In the genomic region with DNA sequence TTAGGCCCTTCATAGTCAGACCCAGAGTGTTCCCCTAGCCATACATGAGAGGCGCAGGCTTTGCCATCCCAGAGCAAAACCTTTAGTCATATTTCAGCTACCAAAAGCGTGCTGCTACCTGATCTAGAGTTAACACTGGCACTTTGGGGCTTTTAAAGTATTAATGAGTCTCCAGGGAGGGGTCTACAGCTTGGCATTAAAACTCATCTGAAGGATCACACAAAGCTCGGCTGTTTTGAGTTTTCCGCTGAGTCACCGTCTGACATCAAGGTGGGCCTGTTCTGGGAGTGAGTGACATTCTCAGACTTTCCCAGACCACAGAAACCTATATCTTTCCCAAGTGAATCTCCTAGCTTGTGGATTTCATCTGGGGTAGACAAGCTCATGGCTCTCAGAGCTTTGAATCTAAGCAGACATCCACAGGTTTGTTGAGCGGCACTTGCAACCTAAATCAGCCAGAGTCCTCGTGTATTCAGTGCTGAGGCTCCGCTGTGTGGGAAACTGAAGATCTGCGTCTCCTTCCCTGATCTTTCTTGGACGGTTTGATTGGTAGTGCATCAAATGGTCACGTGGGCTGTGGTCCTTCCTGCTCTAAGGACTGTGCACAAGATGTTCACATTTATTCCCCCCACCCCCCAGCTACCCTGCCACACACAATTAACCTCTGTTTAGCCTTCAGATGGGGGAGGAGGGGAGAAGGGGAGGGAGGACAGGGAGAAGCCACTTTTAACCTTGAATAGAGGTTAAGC, we compare ENCODE assay signal across 10 mouse cellular contexts. TPM values are rescaled to one million over a fixed set of nuclear protein-coding genes. Genes with fewer than 3 reads are reported as not detected.
DNase-seq lines count a peak whose midpoint lies in the region; ATAC-seq lines count a peak whose summit lies in the region.
"Had no signal": no experiment of that assay in that cellular context is flagged by ENCODE, and none has a peak within 500 bp of the region (broad histone marks: within the 10 kb centered on the region; RNA-seq: fewer than 3 reads in every experiment).

No protein-coding gene starts in this region.

- WGBS in heart, embryonic 13.5 days, result 54% methylated on average over 11 of the region's 11 CpGs
- WGBS in heart, embryonic 15.5 days, result 64% methylated on average over 11 of the region's 11 CpGs
- WGBS in midbrain, embryonic 14.5 days, result 39% methylated on average over 11 of the region's 11 CpGs

- H3K27ac ChIP-seq in heart, embryonic 13.5 days (replicated peaks), result peak overlapping the region; percentile 78
- peak overlapping the region; percentile 51 for H3K27ac ChIP-seq in heart, embryonic 15.5 days
- H3K27ac ChIP-seq in midbrain, embryonic 14.5 days (replicated peaks; ENCODE audit: low read depth, low read length), result peak overlapping the region; percentile 74

- no peak overlapping the region for H3K4me3 ChIP-seq in heart, embryonic 13.5 days
- no peak overlapping the region for H3K4me3 ChIP-seq in heart, embryonic 15.5 days
- peak overlapping the region; percentile 21; the same call in 1 of the 2 replicates for H3K4me3 ChIP-seq in midbrain, embryonic 14.5 days (replicated peaks; ENCODE audit: low read depth, low read length)

- ATAC-seq in heart, embryonic 13.5 days (ENCODE audit: extremely low read depth, insufficient number of reproducible peaks, low FRiP score, low TSS enrichment), result no peak
- no peak for ATAC-seq in heart, embryonic 15.5 days (replicated peaks; ENCODE audit: insufficient number of reproducible peaks, insufficient read depth, low FRiP score, low read depth)
- ATAC-seq in midbrain, embryonic 14.5 days (ENCODE audit: low FRiP score, low TSS enrichment), result peak; percentile 47; the same call in 1 of the 2 replicates
- ATAC-seq: Patski had no signal

- peaks cover 65% of the 10 kb centered on the region for H3K4me1 ChIP-seq in heart, embryonic 13.5 days
- H3K4me1 ChIP-seq in heart, embryonic 15.5 days (replicated peaks), result peaks cover 40% of the 10 kb centered on the region
- peaks cover 49% of the 10 kb centered on the region for H3K4me1 ChIP-seq in midbrain, embryonic 14.5 days (ENCODE audit: control insufficient read depth, insufficient read depth, low read length)

- DNase-seq in heart, postnatal 4 days, result no peak
- DNase-seq in ZHBTc4 (ENCODE audit: low read depth, low spot score), result peak; percentile 71
- peak; percentile 69 for DNase-seq in midbrain, embryonic 14.5 days
- DNase-seq in Muller cell, postnatal 12 days (ENCODE audit: inconsistent ontology term), result no peak
- DNase-seq in kidney, adult 18-20 months, result no peak
- no peak for DNase-seq in lung, adult 18-20 months

- peak overlapping the region; percentile 30 for H3K9ac ChIP-seq in heart, embryonic 13.5 days
- H3K9ac ChIP-seq in heart, embryonic 15.5 days, result no peak overlapping the region
- H3K9ac ChIP-seq in midbrain, embryonic 14.5 days (replicated peaks; ENCODE audit: low read length), result 0 out of 2 replicates have a peak overlapping the region, but pooled peaks have one; percentile 32

- H3K27me3 ChIP-seq in heart, embryonic 13.5 days (replicated peaks), result no peaks in the 10 kb centered on the region
- no peaks in the 10 kb centered on the region for H3K27me3 ChIP-seq in heart, embryonic 15.5 days
- H3K27me3 ChIP-seq in midbrain, embryonic 14.5 days (ENCODE audit: control insufficient read depth, insufficient read depth, low read length), result peaks cover 7% of the 10 kb centered on the region; the same call in 1 of the 2 replicates
- H3K27me3 ChIP-seq: Patski had no signal

- no peaks in the 10 kb centered on the region for H3K9me3 ChIP-seq in heart, embryonic 13.5 days
- H3K9me3 ChIP-seq in heart, embryonic 15.5 days (replicated peaks), result no peaks in the 10 kb centered on the region
- H3K9me3 ChIP-seq in midbrain, embryonic 14.5 days (ENCODE audit: control insufficient read depth, low read length), result no peaks in the 10 kb centered on the region

- H3K4me2 ChIP-seq in heart, embryonic 13.5 days, result peak overlapping the region; percentile 59
- H3K4me2 ChIP-seq in heart, embryonic 15.5 days, result peak overlapping the region; percentile 26
- H3K4me2 ChIP-seq in midbrain, embryonic 14.5 days (ENCODE audit: low read length), result peak overlapping the region; percentile 53

- no peaks in the 10 kb centered on the region for H3K36me3 ChIP-seq in heart, embryonic 13.5 days
- H3K36me3 ChIP-seq in heart, embryonic 15.5 days, result no peaks in the 10 kb centered on the region
- H3K36me3 ChIP-seq in midbrain, embryonic 14.5 days (ENCODE audit: control insufficient read depth, insufficient read depth, low read length), result no peaks in the 10 kb centered on the region

RNA-seq across cellular contexts. Expression of a gene that starts 5.2 kb away (rescaled TPM):
- polyA plus RNA-seq in heart, embryonic 13.5 days (2015; fragmentation: Nextera tagmentation; extraction: Ambion mirVana), result 45.7 and 47.3 TPM in 2 replicates
- total RNA-seq in heart, postnatal 4 days (2021), result 100 to 1,000 TPM; 242 to 250 TPM
- polyA plus RNA-seq in heart, embryonic 15.5 days (2015; fragmentation: Nextera tagmentation; extraction: Ambion mirVana), result 113 and 115 TPM in 2 replicates
- polyA plus RNA-seq in midbrain, embryonic 14.5 days (2014; fragmentation: Nextera tagmentation; extraction: Ambion mirVana), result 118 and 147 TPM in 2 replicates
- polyA plus RNA-seq: Patski had no signal

RNA-seq across cellular contexts. Expression of a gene that starts 30.9 kb away (rescaled TPM):
- not detected in 2 replicates for polyA plus RNA-seq in heart, embryonic 13.5 days (2015; fragmentation: Nextera tagmentation; extraction: Ambion mirVana)
- total RNA-seq in heart, postnatal 4 days (2021), result not detected
- 0.35 TPM in 1 of 2 replicates, not detected in the other for polyA plus RNA-seq in heart, embryonic 15.5 days (2015; fragmentation: Nextera tagmentation; extraction: Ambion mirVana)
- polyA plus RNA-seq in midbrain, embryonic 14.5 days (2014; fragmentation: Nextera tagmentation; extraction: Ambion mirVana), result not detected in 2 replicates
- polyA plus RNA-seq: Patski; spleen, adult 2 months had no signal

Comparison
In these comparisons a context has a peak if more than half of its experiments do, and no peak if none do; other contexts are left out.
1. DNase-seq: peak in ZHBTc4 (single experiment) and midbrain, embryonic 14.5 days (single experiment); none in heart, postnatal 4 days (single experiment), Muller cell, postnatal 12 days (single experiment), kidney, adult 18-20 months (single experiment) and lung, adult 18-20 months (0 of 2).
2. Peak in every context shown above with its lines, with median percentiles within 50 percentile points of each other: H3K27ac ChIP-seq and H3K4me2 ChIP-seq.